Mouse (Mus musculus): ENCODE measurements around the gene Krtap6-2. TPM values are rescaled to one million over a fixed set of nuclear protein-coding genes. Genes with fewer than 3 reads are reported as not detected.

The Krtap6-2 gene
- polyA plus RNA-seq (2012), result not detected in 2 replicates

DNA sequence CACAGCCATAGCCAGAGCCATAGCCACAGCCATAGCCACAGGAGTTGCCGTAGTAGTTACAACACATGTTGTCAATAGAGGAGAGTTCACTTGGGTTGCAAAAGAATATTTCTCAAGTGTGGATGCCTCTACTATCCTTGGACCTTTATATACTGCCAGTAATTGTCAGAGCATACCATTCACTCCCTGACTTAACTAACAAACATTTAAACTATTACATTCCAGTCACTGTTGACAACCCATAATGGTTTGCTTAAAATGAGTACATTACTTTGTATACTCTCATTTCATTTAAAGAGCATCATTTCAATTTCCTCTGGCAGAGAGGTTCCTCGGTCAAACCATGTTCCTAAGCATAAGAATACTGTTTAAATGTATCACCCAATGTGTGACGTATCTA is at the start of gene Krtap6-2:
TSS of gene Krtap6-2 (minus strand) at position 101 of the 400 bp plus-strand sequence.

DNA sequence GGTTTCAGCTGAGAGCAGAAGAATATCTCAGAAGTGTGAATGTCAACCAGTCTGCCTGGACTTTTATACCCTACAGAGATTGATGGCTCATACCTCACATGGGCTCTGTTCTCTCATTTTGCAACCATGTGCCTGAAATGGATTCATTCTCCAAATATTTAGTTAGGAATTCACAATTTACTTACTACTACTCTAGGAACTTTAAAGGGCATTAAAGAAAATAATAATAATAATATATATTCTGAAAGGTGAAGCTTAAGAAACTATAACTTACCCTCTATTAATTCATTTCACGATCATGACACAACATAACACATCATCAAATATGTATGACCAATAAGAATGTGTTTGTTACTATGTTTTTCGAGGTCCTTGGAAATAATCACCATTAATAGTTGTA is 16.1 kb downstream of the Krtap6-2 start, which contains the start of gene Krtap21-1:
TSS of gene Krtap21-1 (minus strand) at position 101 of the 400 bp plus-strand sequence.

Other genes starting within 250 kb of the Krtap6-2 start
- not detected in 2 replicates for gene 1110057P08Rik, start 245.4 kb downstream of the Krtap6-2 start, polyA plus RNA-seq (2012)
- gene Krtap20-2, start 214.2 kb downstream of the Krtap6-2 start, polyA plus RNA-seq (2012), result not detected in 2 replicates
- not detected in 2 replicates for gene Krtap21-1, start 16.2 kb downstream of the Krtap6-2 start, polyA plus RNA-seq (2012)
- gene Krtap8-1, start 67.8 kb upstream of the Krtap6-2 start, polyA plus RNA-seq (2012), result not detected in 2 replicates
- gene Krtap7-1, start 88.2 kb upstream of the Krtap6-2 start, polyA plus RNA-seq (2012), result not detected in 2 replicates
- gene Krtap11-1, start 151.1 kb upstream of the Krtap6-2 start, polyA plus RNA-seq (2012), result not detected in 2 replicates